ENCODE assay signal across 10 mouse cellular contexts in genomic region chr1:128560452-128561324, GRCm38 (mm10). TPM values are rescaled to one million over a fixed set of nuclear protein-coding genes. Genes with fewer than 3 reads are reported as not detected.
DNase-seq lines count a peak whose midpoint lies in the region; ATAC-seq and TF ChIP-seq lines count a peak whose summit lies in the region.
"Had no signal": no experiment of that assay in that cellular context is flagged by ENCODE, and none has a peak within 500 bp of the region (broad histone marks: within the 10 kb centered on the region; RNA-seq: fewer than 3 reads in every experiment).

No protein-coding gene starts in this region.

- H3K27ac ChIP-seq in heart, embryonic 16.5 days (ENCODE audit: low read length): no peak overlapping the region
- peak overlapping the region; percentile 91 for H3K27ac ChIP-seq in bone marrow, adult 2 months (ENCODE audit: control insufficient read depth, insufficient read depth, low read depth, low read length, poor library complexity)
- no peak overlapping the region for H3K27ac ChIP-seq in intestine, embryonic 16.5 days (ENCODE audit: low read length)
- H3K27ac ChIP-seq: limb, embryonic 10.5 days had no signal

- ATAC-seq in heart, embryonic 16.5 days (replicated peaks; ENCODE audit: extremely low read depth, insufficient read depth, low FRiP score): no peak
- ATAC-seq in intestine, embryonic 16.5 days: peak; percentile 53; the same call in 1 of the 2 replicates
- ATAC-seq in monocyte, adult 5-6 weeks (replicated peaks; ENCODE audit: insufficient number of reproducible peaks, low FRiP score, low TSS enrichment, poor library complexity, severe bottlenecking): no peak

- H3K4me1 ChIP-seq in heart, embryonic 16.5 days (ENCODE audit: control insufficient read depth, insufficient read depth, low read length): peaks cover 6% of the 10 kb centered on the region; the same call in 1 of the 2 replicates
- peaks cover 10% of the 10 kb centered on the region for H3K4me1 ChIP-seq in bone marrow, adult 2 months (ENCODE audit: control insufficient read depth, insufficient read depth, low read length)
- H3K4me1 ChIP-seq in intestine, embryonic 16.5 days (ENCODE audit: control insufficient read depth, insufficient read depth, low read length): no peaks in the 10 kb centered on the region
- H3K4me1 ChIP-seq: limb, embryonic 10.5 days had no signal

- H3K9me3 ChIP-seq in heart, embryonic 16.5 days (replicated peaks; ENCODE audit: control insufficient read depth, low read length): no peaks in the 10 kb centered on the region
- no peaks in the 10 kb centered on the region for H3K9me3 ChIP-seq in intestine, embryonic 16.5 days (ENCODE audit: control insufficient read depth, low read length)
- H3K9me3 ChIP-seq: limb, embryonic 10.5 days had no signal

- peak overlapping the region; percentile 25 for H3K4me2 ChIP-seq in heart, embryonic 16.5 days (ENCODE audit: low read depth, low read length)
- H3K4me2 ChIP-seq in intestine, embryonic 16.5 days (ENCODE audit: low read depth, low read length): no peak overlapping the region

- intact Hi-C loops in heart, postnatal 25 days (cut with DNase I): no loop called here

- TF ChIP-seq POLR2A in bone marrow, adult 2 months (IDR thresholded peaks at IDR 0.05; ENCODE audit: borderline replicate concordance, control insufficient read depth, low read depth, low read length): no peak; the same call in 1 of the 2 replicates

- TF ChIP-seq CTCF in bone marrow, adult 2 months (IDR thresholded peaks at IDR 0.05; ENCODE audit: control insufficient read depth, insufficient read depth, low read length): no peak

- WGBS in heart, embryonic 16.5 days: 34% methylated on average over 14 of the region's 14 CpGs
- 35% methylated on average over 14 of the region's 14 CpGs for WGBS in bone marrow, adult 2 months
- WGBS in intestine, embryonic 16.5 days: 64% methylated on average over 14 of the region's 14 CpGs

- no peaks in the 10 kb centered on the region for H3K27me3 ChIP-seq in heart, embryonic 16.5 days (ENCODE audit: control insufficient read depth, insufficient read depth, low read length)
- no peaks in the 10 kb centered on the region for H3K27me3 ChIP-seq in intestine, embryonic 16.5 days (replicated peaks; ENCODE audit: control insufficient read depth, insufficient read depth, low read length)
- H3K27me3 ChIP-seq: CH12.LX had no signal

- no peak overlapping the region for H3K9ac ChIP-seq in heart, embryonic 16.5 days (ENCODE audit: low read length)
- no peak overlapping the region for H3K9ac ChIP-seq in intestine, embryonic 16.5 days (ENCODE audit: low read depth, low read length)

- H3K4me3 ChIP-seq in heart, embryonic 16.5 days (ENCODE audit: low read length): no peak overlapping the region
- H3K4me3 ChIP-seq in bone marrow, adult 2 months (replicated peaks; ENCODE audit: control insufficient read depth, low read depth, low read length): peak overlapping the region; percentile 51
- H3K4me3 ChIP-seq in intestine, embryonic 16.5 days (ENCODE audit: low read length): no peak overlapping the region
- H3K4me3 ChIP-seq: limb, embryonic 10.5 days had no signal

- no peaks in the 10 kb centered on the region for H3K36me3 ChIP-seq in heart, embryonic 16.5 days (ENCODE audit: control insufficient read depth, insufficient read depth)
- H3K36me3 ChIP-seq in intestine, embryonic 16.5 days (ENCODE audit: control insufficient read depth, insufficient read depth, low read length): no peaks in the 10 kb centered on the region
- H3K36me3 ChIP-seq: limb, embryonic 10.5 days had no signal

- DNase-seq in heart, postnatal 25 days (ENCODE audit: low spot score): no peak
- peak; percentile 69 to 72 for DNase-seq in spleen, postnatal 10 days (ENCODE audit: low spot score in 2 of 2)
- DNase-seq in adrenal gland, postnatal 25 days: no peak
- DNase-seq: lung, postnatal 4 days had no signal

RNA-seq across cellular contexts. Expression of gene Cxcr4, which starts 31.4 kb away (rescaled TPM):
- polyA plus RNA-seq in heart, embryonic 16.5 days (2015; fragmentation: Nextera tagmentation; extraction: Ambion mirVana): 4.1 and 4.6 TPM in 2 replicates
- total RNA-seq in heart, postnatal 25 days (2021): 10 to 100 TPM; 10.0 to 11.2 TPM
- 91.8 and 162 TPM in 2 replicates for polyA plus RNA-seq in bone marrow, adult 2 months (2011; ENCODE audit: insufficient read depth, insufficient read length, low replicate concordance, missing spikeins)
- 1.9 and 2.2 TPM in 2 replicates for polyA plus RNA-seq in intestine, embryonic 16.5 days (2015; fragmentation: Nextera tagmentation; extraction: Ambion mirVana)
- total RNA-seq in adrenal gland, postnatal 25 days (2021): 11.4 and 14.2 TPM in 2 replicates
- 403 to 572 TPM (median 502 TPM) in 3 replicates for total RNA-seq in monocyte, adult 5-6 weeks (2017)

Comparison
In these comparisons a context has a peak if more than half of its experiments do, and no peak if none do; other contexts are left out.
1. DNase-seq: peak in spleen, postnatal 10 days (2 of 2); none in heart, postnatal 25 days (single experiment) and adrenal gland, postnatal 25 days (single experiment).
2. RNA of gene Cxcr4, which starts 31.4 kb away (total RNA-seq): 403 to 572 TPM in monocyte, adult 5-6 weeks; 11.4 to 14.2 TPM in adrenal gland, postnatal 25 days and 10.0 to 11.2 TPM in heart, postnatal 25 days; every median in the first group is over 10 times any median in the second.